Mouse (Mus musculus) layer of hippocampus, adult 18-20 months (tissue): ENCODE data around the gene Cyp51. TPM values are rescaled to one million over a fixed set of nuclear protein-coding genes. Genes with fewer than 3 reads are reported as not detected.
"Not testable (repeated sequence)": the region's sequence is repeated elsewhere in the genome, so short reads cannot be mapped to it uniquely, and the experiment has no call there.

Source experiments
- DNase-seq, 2 experiments: peaks; one replicate each; pipeline ENCODE4 v3.0.0; 2022; ENCODE audit warnings: low spot score in 2 of 2
- long read RNA-seq: library from polyadenylated mRNA; stranded (forward); transcript quantifications from one replicate; pipeline ENCODE4 v2.0.0, GENCODE M21; 2021
- total RNA-seq, 2 experiments: library from RNA; stranded (reverse); gene quantifications; 2 replicates each; pipeline ENCODE4 v1.2.3; 2021

The Cyp51 gene
- 10 to 100 TPM; 41.8 to 42.0 TPM for total RNA-seq
- long read RNA-seq, transcript Cyp51-201 (10 exons, 3,931 nt) = major isoform, 64 of 77 reads
- long read RNA-seq, partial matches to known transcripts = 3 of 77 reads
- long read RNA-seq, other reads (novel, unspliced or antisense) = 7 of 77 reads

DNA sequence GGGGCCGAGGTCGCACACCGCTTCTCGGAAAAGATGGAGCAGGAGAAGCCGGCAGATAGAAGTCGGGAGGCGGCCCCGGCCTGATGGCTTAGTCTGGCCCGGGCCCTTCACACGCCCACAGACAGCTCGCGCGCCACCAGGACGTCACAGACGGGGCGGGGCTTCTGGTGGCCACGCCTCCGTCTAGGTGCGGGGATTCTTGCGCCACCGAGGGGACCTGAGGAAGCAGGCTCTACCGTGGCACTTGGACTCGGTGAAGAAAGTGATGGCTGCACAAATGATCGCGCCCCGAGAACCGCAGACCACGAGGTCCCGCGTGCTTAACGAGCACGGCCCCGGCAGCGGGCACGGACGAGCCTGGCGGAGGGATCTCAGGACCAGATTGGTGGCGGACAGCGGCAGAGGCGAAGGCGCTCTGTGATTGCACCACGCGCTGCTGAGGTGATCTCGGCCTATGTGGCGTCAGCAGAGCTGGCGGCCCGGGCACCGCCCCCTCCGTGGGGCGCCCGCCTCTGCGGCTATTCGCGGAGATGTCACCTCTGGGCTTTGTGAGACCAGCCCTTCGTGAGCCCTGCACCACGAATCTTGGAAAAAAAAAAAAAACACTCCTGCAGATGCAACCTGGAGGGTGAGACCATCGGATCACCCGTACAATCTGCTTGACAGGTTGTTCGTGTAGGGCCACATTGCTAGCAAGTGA, at the start of gene Cyp51:
TSS of gene Cyp51 (minus strand) at position 406 of the 700 bp plus-strand sequence.
- DNase-seq = peak; percentile 89 to 92

DNA sequence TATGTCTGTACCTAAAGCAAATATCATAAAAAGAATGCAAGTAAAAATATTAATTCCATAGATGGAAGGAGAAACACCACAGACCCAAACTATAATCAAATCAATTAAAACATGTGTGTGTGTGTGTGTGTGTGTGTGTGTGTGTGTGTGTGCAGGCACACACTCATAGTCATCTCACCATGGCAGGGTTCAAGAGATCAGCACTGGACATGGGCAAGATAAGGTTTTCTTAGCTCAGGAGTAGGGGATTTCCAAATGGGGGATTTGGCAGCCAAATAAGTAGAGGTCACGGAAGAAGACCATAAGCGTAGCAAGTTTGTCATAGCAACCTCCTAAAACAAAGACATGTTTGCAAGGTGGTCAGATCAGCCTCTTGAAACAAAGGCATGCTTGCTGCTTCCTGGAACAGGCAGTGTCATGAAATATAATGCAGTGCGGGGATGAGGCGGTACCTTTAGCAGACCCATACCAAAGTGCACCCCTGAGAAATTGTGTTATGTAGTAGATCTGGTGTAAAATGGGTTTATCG, 8.1 kb upstream of the Cyp51 start:
- DNase-seq = no peak

GRCm38 (mm10) chr5:4107056-4107455, 2.5 kb upstream of the Cyp51 start:
- DNase-seq = not testable (repeated sequence)

DNA sequence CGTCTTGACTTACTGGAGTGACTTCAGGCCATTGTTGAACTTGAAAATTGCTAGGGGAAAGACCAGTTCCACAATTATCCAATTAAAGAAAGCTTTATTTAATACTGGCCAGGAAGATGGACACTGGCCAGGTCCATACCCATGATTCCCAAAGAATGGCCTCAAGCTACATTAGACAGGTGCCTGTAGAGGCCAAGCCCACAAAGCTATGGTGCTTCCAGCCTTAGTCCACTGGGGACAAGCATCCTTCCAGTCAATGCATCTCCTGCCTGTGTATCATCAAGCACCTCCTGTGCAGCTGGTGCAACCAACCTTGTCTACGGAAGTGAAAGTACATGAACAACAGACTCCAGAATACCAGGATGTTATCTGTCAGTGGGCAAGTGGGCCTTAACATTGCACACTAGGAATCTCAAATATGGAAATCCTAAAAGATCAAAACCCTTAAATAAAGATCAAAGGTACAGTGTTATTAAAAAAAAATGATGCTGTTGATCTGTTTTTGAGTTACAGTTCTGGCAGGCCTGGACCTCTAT, 1.2 kb upstream of the Cyp51 start:
- no peak for DNase-seq

DNA sequence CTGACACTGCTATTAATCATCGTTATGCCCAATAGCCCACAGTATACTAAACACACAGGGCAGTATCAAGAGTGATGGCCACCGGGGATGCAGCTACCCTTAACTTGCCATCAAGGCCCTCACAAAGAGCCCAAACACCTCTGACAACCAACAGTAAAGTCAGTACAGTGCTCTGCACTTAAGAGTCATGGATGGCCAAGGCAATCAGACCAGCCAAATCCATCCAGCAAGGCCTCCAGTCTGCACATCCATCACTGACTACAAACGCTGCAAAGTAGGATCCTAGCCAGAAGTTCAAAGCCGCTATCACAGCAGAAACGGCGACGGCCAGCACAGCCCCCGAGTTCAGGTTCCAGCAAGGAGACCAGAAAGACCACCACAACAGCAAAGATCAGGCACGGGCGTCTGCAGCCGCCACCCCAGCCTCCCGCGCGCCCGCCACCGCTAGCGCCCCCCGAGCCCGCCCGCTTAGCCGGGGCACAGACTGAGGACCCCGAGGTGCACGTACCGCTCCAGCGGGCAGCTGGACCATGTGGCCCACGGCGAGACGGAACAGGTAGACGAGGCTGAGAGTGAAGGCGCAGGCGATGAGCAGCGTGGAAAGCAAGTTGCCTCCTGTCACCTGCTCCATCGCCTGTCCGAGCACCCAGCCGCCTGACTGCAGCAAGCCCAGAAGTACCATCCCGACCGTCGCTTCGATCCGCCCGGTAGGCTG, 763 bp downstream of the Cyp51 start:
- peak; percentile 7 to 24 for DNase-seq

- no peak for DNase-seq
Measured at GRCm38 (mm10) chr5:4101770-4102169, 2.8 kb downstream of the Cyp51 start.

DNA sequence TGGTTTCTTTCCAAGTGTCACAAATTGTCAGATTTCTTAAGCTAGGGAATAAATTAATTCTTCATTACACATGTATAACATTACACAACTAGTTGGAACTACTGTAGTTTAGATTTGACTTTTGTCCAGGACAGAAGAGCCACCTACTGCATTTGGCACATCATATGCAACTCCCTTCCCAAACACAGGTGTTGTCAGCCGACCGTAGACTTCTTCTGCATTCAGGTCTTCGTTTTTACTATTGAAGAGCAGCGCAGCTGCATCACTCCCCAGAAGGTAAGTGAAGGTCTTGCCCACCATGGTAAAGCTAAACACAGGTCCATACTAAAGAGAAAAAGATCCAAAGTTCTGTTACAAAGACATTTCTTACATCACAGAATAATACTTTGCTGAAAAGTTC, 3.5 kb downstream of the Cyp51 start:
- DNase-seq = no peak

DNA sequence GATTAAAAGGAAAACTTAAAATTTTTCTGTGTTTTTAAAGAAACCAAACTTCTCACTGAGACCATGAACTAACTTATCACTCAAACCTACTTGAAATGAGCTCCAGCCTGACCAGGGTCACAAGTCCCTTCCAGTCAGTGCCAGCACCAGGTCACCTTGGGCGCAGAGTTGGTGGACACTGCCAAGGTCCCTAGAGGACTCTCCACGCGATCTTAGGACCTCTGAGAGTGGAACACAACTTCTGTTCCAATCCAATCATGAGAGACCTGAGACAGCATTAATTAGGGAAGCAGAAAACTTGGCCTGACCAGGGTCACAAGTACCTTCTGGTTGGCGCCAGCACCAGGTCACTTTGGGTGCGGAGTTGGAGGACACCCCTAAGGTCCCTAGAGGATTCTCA, 10.1 kb downstream of the Cyp51 start:
- no peak for DNase-seq

DNA sequence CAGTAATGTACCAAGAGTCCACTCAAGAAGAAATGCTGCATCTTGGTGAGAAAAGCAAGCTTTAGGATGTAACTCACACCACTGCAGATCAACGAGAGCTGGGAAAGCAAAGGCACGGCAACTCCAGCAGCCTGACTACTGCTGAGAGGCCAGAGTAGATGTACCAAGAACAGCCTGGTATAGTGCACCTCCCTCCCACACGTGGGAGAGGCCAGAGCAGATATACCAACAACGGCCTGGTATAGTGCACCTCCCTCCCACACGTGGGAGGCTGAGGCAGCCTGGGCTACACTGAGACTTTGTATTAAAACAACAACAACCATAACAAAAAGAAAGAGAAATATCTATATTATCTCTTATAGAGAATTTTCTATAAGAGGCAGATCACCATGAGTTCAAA, 16.4 kb downstream of the Cyp51 start:
- no peak for DNase-seq

DNA sequence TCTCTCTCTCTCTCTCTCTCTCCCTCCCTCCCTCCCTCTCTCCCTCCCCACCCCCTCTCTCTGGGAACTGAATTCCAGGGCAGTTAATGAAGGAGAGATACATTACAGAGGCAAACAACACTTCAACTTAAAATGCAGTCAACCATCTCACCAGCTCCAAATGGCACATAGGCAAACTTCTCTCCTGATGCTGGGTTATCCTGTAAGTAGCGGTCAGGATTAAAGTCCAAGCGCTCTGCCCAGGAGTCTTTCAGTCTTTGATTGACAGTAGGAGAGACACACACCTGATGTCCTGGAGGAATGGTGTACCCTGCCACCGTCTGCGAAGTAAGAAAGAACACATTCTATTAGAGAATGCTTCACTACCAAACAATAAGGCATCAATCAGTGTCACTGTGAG, 18.2 kb downstream of the Cyp51 start:
- no peak for DNase-seq

GRCm38 (mm10) chr5:4084948-4085347, 19.6 kb downstream of the Cyp51 start:
- DNase-seq = no peak

DNA sequence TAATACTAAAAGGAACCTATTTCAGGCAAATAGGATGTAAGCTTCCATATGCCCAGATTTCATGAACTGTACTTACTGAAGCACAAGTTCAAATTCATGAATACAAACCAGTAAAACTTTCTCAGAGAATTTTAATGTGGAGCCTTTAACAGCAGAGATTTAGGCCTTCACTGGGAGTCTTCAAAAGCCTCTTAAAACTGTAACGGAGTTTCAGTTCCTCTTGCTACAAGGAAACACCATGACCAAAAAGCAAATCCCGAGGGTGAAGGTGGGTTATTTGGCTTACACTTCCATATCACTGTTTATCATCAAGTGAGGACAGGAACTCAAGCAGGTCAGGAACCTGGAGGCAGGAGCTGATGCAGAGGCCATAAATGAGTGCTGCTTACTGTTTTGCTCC, 23.0 kb downstream of the Cyp51 start:
- DNase-seq = no peak

- no peak for DNase-seq
Measured at GRCm38 (mm10) chr5:4080861-4081260, 23.7 kb downstream of the Cyp51 start.

- DNase-seq = no peak
Measured at GRCm38 (mm10) chr5:4079086-4079485, 25.5 kb downstream of the Cyp51 start.

DNA sequence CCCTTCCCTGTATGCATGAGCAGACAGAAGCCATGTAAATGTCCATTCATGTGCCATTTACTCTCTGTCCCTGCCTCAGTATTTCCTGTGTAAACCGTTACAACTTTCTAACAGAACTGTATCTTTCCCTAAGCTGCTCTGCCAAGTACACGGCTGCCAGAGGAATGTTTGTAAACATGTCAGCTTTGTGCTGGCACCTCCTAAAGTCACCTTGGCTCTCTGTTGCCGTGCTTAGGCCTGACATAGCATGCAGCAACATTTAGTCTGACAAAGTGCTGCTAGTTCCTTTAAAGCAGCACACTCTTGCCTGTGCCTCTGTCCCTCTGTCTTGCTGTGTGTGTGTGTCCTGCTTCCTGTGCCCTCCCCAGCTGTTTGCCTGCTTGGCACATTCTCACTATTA, 37.3 kb downstream of the Cyp51 start:
- no peak for DNase-seq

GRCm38 (mm10) chr5:4066476-4067115, 38.0 kb downstream of the Cyp51 start:
- DNase-seq = no peak

DNA sequence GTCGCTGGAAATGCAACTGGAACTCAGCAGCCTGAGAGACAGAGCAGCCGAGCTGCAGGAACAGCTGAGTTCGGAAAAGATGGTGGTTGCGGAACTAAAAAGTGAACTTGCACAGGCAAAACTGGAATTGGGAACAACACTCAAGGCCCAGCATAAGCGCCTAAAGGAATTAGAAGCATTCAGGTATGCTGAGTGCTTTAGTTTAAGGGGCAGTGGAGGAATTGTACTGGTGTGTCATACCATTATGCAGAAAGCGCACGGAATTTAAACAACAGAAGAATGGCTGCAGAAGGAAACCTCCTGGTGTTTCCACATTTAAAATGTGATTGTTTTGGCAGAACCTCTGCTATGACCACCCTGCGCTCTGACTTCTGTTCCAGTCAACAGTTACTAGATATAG, 44.2 kb downstream of the Cyp51 start:
- no peak for DNase-seq

DNA sequence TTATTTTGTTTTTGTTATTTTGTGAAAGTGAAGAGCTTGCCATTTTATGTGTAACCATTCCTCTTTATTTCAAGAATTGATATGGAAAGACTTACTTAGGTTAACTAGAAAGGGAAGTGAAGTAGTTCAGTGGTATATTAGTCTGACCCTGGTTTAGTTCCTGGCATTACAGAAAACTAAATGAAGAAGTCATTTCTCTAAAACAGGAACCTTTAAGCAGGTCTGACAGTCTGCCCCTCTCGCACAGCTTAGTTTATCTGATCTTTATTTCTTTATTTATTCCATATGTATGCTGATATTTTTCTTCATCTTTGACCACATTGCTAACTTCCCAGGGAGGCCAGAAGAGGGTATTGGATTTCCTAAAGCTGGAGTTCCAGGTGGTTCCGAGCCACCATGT, 63.6 kb downstream of the Cyp51 start:
- DNase-seq = no peak

GRCm38 (mm10) chr5:4040372-4040771, 64.2 kb downstream of the Cyp51 start:
- DNase-seq = no peak

- DNase-seq = no peak
Measured at GRCm38 (mm10) chr5:4039351-4039750, 65.2 kb downstream of the Cyp51 start.

GRCm38 (mm10) chr5:4036686-4037085, 67.9 kb downstream of the Cyp51 start:
- DNase-seq = no peak

GRCm38 (mm10) chr5:4031846-4032245, 72.7 kb downstream of the Cyp51 start:
- no peak for DNase-seq
